In the genomic region with DNA sequence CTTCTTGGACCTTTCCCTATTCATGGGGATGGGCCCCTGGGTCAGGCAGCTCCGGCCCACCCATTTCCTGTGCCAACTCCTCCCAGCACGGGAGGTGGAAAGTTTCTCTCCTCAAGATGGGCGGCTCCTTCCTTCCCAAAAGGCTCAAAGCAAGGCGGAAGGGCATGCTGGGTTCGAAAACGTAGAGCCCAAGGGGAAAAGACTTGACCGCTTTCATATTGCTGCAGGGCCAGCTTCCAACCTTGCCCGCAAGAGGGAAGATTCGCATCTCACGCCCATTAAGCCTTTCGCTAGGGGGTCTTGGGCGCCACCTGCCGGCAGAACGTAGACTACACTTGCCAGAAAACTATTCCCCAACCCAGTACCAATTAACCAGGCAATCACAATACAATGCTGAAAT, we compare ENCODE assay signal across 8 mouse cellular contexts. TPM values are rescaled to one million over a fixed set of nuclear protein-coding genes. Genes with fewer than 3 reads are reported as not detected.
DNase-seq lines count a peak whose midpoint lies in the region; ATAC-seq lines count a peak whose summit lies in the region.

No protein-coding gene starts in this region.

- 4% methylated on average over 14 of the region's 14 CpGs for WGBS in intestine, embryonic 16.5 days
- 6% methylated on average over 14 of the region's 14 CpGs for WGBS in midbrain, embryonic 10.5 days

- peak overlapping the region; percentile 95 for H3K9ac ChIP-seq in intestine, embryonic 16.5 days (ENCODE audit: low read depth, low read length)

- H3K27ac ChIP-seq in intestine, embryonic 16.5 days (ENCODE audit: low read length), result peak overlapping the region; percentile 72
- H3K27ac ChIP-seq in midbrain, embryonic 10.5 days (replicated peaks), result peak overlapping the region; percentile 97

- peak overlapping the region; percentile 91 for H3K4me3 ChIP-seq in intestine, embryonic 16.5 days (ENCODE audit: low read length)
- H3K4me3 ChIP-seq in midbrain, embryonic 10.5 days, result peak overlapping the region; percentile 95

- H3K27me3 ChIP-seq in intestine, embryonic 16.5 days (replicated peaks; ENCODE audit: control insufficient read depth, insufficient read depth, low read length), result no peaks in the 10 kb centered on the region
- H3K27me3 ChIP-seq in midbrain, embryonic 10.5 days (ENCODE audit: low read depth, poor library complexity, severe bottlenecking), result peaks cover 18% of the 10 kb centered on the region

- peaks cover 57% of the 10 kb centered on the region for H3K4me1 ChIP-seq in intestine, embryonic 16.5 days (ENCODE audit: control insufficient read depth, insufficient read depth, low read length)
- peaks cover 72% of the 10 kb centered on the region for H3K4me1 ChIP-seq in midbrain, embryonic 10.5 days

- H3K4me2 ChIP-seq in intestine, embryonic 16.5 days (ENCODE audit: low read depth, low read length), result peak overlapping the region; percentile 93

- ATAC-seq in granulocyte monocyte progenitor cell, adult 5-6 weeks (replicated peaks; ENCODE audit: poor library complexity, severe bottlenecking), result peak; percentile 10
- no peak for ATAC-seq in intestine, embryonic 16.5 days

- H3K36me3 ChIP-seq in intestine, embryonic 16.5 days (ENCODE audit: control insufficient read depth, insufficient read depth, low read length), result no peaks in the 10 kb centered on the region; the same call in 1 of the 2 replicates
- peaks cover 46% of the 10 kb centered on the region for H3K36me3 ChIP-seq in midbrain, embryonic 10.5 days

- no peaks in the 10 kb centered on the region for H3K9me3 ChIP-seq in intestine, embryonic 16.5 days (ENCODE audit: control insufficient read depth, low read length)
- H3K9me3 ChIP-seq in midbrain, embryonic 10.5 days (replicated peaks), result no peaks in the 10 kb centered on the region

- intact Hi-C loops in left cerebral cortex, postnatal 4 days (cut with DNase I), result no loop called here

- DNase-seq in adrenal gland, adult 18-20 months (ENCODE audit: low spot score in 2 of 2), result peak; percentile 91 to 95
- DNase-seq in embryo, embryonic 11 days, result peak; percentile 90
- DNase-seq in left cerebral cortex, postnatal 4 days, result peak; percentile 91
- DNase-seq in midbrain, embryonic 10.5 days (ENCODE audit: low spot score), result peak; percentile 86
- peak; percentile 75 for DNase-seq in right cerebral cortex, postnatal 25 days
- peak; percentile 90 for DNase-seq in urinary bladder, postnatal 25 days (ENCODE audit: low spot score)

RNA-seq across cellular contexts. Expression of gene Ehbp1l1, which starts 1.6 kb away (rescaled TPM):
- 10 to 100 TPM; 33.5 to 45.6 TPM for total RNA-seq in adrenal gland, adult 18-20 months (2021)
- total RNA-seq in granulocyte monocyte progenitor cell, adult 5-6 weeks (2014; fragmentation: Nextera tagmentation), result 23.2 and 29.5 TPM in 2 replicates
- total RNA-seq in granulocyte monocyte progenitor cell, adult 5-6 weeks (2017), result 30.6 and 41.6 TPM in 2 replicates
- polyA plus RNA-seq in intestine, embryonic 16.5 days (2015; fragmentation: Nextera tagmentation; extraction: Ambion mirVana), result 48.6 and 49.7 TPM in 2 replicates
- total RNA-seq in left cerebral cortex, postnatal 4 days (2021), result 10 to 100 TPM; 41.9 to 48.6 TPM
- polyA plus RNA-seq in midbrain, embryonic 10.5 days (2016; fragmentation: Nextera tagmentation; extraction: Ambion mirVana), result 9.3 and 9.5 TPM in 2 replicates

RNA-seq across cellular contexts. Expression of gene Fam89b, which starts 1.8 kb away (rescaled TPM):
- 10 to 100 TPM; 42.9 to 61.5 TPM for total RNA-seq in adrenal gland, adult 18-20 months (2021)
- total RNA-seq in granulocyte monocyte progenitor cell, adult 5-6 weeks (2014; fragmentation: Nextera tagmentation), result 37.4 and 41.7 TPM in 2 replicates
- 20.9 and 31.8 TPM in 2 replicates for total RNA-seq in granulocyte monocyte progenitor cell, adult 5-6 weeks (2017)
- polyA plus RNA-seq in intestine, embryonic 16.5 days (2015; fragmentation: Nextera tagmentation; extraction: Ambion mirVana), result 56.6 and 57.8 TPM in 2 replicates
- 10 to 100 TPM; 72.4 to 72.5 TPM for total RNA-seq in left cerebral cortex, postnatal 4 days (2021)
- polyA plus RNA-seq in midbrain, embryonic 10.5 days (2016; fragmentation: Nextera tagmentation; extraction: Ambion mirVana), result 141 and 160 TPM in 2 replicates

RNA-seq across cellular contexts. Expression of gene Ltbp3, which starts 13.0 kb away (rescaled TPM):
- total RNA-seq in adrenal gland, adult 18-20 months (2021), result 100 to 1,000 TPM; 241 to 252 TPM
- 1.8 and 16.0 TPM in 2 replicates for total RNA-seq in granulocyte monocyte progenitor cell, adult 5-6 weeks (2014; fragmentation: Nextera tagmentation)
- 3.7 and 3.9 TPM in 2 replicates for total RNA-seq in granulocyte monocyte progenitor cell, adult 5-6 weeks (2017)
- polyA plus RNA-seq in intestine, embryonic 16.5 days (2015; fragmentation: Nextera tagmentation; extraction: Ambion mirVana), result 14.0 and 20.8 TPM in 2 replicates
- total RNA-seq in left cerebral cortex, postnatal 4 days (2021), result 10 to 100 TPM; 23.8 to 23.9 TPM
- 2.9 and 3.1 TPM in 2 replicates for polyA plus RNA-seq in midbrain, embryonic 10.5 days (2016; fragmentation: Nextera tagmentation; extraction: Ambion mirVana)

RNA-seq across cellular contexts. Expression of gene Kcnk7, which starts 23.5 kb away (rescaled TPM):
- total RNA-seq in adrenal gland, adult 18-20 months (2021), result not detected
- not detected in 2 replicates for total RNA-seq in granulocyte monocyte progenitor cell, adult 5-6 weeks (2014; fragmentation: Nextera tagmentation)
- not detected in 2 replicates for total RNA-seq in granulocyte monocyte progenitor cell, adult 5-6 weeks (2017)
- 0.13 and 0.34 TPM in 2 replicates for polyA plus RNA-seq in intestine, embryonic 16.5 days (2015; fragmentation: Nextera tagmentation; extraction: Ambion mirVana)
- not detected for total RNA-seq in left cerebral cortex, postnatal 4 days (2021)
- 0.20 TPM in 1 of 2 replicates, not detected in the other for polyA plus RNA-seq in midbrain, embryonic 10.5 days (2016; fragmentation: Nextera tagmentation; extraction: Ambion mirVana)

RNA-seq across cellular contexts. Expression of gene Pcnx3, which starts 39.0 kb away (rescaled TPM):
- total RNA-seq in adrenal gland, adult 18-20 months (2021), result 100 to 1,000 TPM in 1 of 2 experiments, 10 to 100 TPM in 1; 84.6 to 103 TPM
- 35.2 and 46.8 TPM in 2 replicates for total RNA-seq in granulocyte monocyte progenitor cell, adult 5-6 weeks (2014; fragmentation: Nextera tagmentation)
- 12.6 and 22.7 TPM in 2 replicates for total RNA-seq in granulocyte monocyte progenitor cell, adult 5-6 weeks (2017)
- 15.1 and 16.8 TPM in 2 replicates for polyA plus RNA-seq in intestine, embryonic 16.5 days (2015; fragmentation: Nextera tagmentation; extraction: Ambion mirVana)
- total RNA-seq in left cerebral cortex, postnatal 4 days (2021), result 10 to 100 TPM; 87.7 to 91.7 TPM
- polyA plus RNA-seq in midbrain, embryonic 10.5 days (2016; fragmentation: Nextera tagmentation; extraction: Ambion mirVana), result 22.8 and 25.6 TPM in 2 replicates

Comparison
In these comparisons a context has a peak if more than half of its experiments do, and no peak if none do; other contexts are left out.
1. RNA of gene Ltbp3, which starts 13.0 kb away (total RNA-seq): 241 to 252 TPM in adrenal gland, adult 18-20 months; 23.8 to 23.9 TPM in left cerebral cortex, postnatal 4 days and 1.8 to 16.0 TPM in granulocyte monocyte progenitor cell, adult 5-6 weeks; every median in the first group is over 4 times any median in the second.
2. Peak in every context shown above with its lines, with median percentiles within 50 percentile points of each other: DNase-seq.